Mouse (Mus musculus) thymus, adult 18-20 months (tissue): Measurements from ENCODE around the gene Prickle2.

Experiments
- DNase-seq, 2 experiments: peaks; one replicate each; pipeline ENCODE4 v3.0.0; 2022; ENCODE audit warnings: mixed read lengths in 2 of 2

The Prickle2 gene

GRCm38 (mm10) chr6:92509712-92510111 lies 196.2 kb downstream of the Prickle2 start:
- DNase-seq: no peak

DNA sequence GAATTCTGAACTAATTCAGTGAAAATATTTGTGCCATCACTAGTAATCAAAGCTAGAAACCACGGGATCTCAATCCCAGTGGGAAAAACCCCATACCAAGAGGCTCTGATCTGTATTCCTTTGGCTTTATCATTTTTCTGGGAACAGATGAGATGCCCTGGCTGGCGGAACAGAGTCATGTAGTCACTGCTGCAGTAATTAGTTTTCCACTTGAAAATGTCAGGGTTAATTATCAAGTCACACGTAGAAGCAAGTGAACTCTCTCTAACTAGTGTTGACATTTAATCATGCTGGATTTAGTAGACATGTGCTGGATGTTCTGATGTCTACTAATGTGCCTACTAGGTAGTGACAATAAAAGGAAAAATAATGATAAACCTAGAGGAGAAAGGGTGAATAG lies 199.7 kb downstream of the Prickle2 start:
- no peak for DNase-seq

GRCm38 (mm10) chr6:92499449-92499848 lies 206.5 kb downstream of the Prickle2 start:
- no peak for DNase-seq

DNA sequence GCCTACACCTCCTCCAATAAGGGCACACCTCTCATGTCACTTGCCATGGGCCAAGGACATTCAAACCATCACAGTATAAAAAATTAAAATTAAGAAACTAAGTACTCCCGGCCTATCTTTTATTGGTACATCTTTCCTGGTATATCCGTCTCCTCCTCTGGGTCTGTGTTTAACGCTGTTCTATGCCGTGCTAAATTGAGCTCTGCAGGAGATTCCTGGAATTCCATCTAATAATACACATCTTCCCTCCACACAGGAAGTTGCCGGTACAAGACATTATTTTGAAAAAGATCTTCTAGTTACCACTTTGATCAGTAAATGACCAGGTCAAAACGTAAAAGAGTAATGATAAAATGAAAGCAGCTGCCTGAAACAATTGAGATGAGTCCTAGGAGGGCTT lies 207.4 kb downstream of the Prickle2 start:
- DNase-seq: no peak

- DNase-seq: no peak
Observed at GRCm38 (mm10) chr6:92497279-92497678, 208.7 kb downstream of the Prickle2 start.

DNA sequence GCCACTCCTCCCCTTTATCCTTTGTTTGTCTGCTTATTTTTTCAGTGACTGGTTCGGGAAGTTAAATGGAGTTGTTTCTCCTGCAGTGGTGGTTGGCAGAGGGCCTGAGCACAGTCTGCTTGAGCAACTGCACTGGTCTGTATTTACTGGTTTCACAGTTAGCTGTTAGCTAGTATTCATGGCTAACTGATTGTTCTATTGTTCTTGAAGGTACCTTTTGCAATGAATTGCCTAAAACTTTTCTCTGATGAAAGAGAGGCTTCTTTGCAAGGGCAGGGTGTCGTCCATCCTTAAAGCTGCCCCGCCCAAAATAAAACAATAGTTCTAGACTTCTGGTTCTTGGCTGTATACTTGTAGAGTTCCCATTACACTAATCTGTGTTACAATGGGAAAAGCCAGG lies 210.5 kb downstream of the Prickle2 start:
- DNase-seq: no peak

DNA sequence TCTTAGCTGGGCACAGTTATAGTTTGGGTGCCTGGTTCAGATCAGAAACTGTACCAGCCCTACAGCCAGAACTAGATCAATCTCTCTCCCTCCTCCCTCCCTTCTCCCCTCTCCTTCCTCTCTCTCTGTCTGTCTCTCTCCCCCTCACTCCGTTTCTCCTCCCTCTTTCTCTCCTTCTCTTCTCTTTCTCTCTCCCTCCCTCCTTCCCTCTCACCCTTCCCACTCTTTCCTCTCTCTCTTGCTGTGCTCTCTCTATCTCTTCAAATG lies 224.3 kb downstream of the Prickle2 start:
- DNase-seq: no peak

- peak in 1 of 2 experiments; percentile 3 for DNase-seq
Observed at GRCm38 (mm10) chr6:92480941-92481689, 224.8 kb downstream of the Prickle2 start.

DNA sequence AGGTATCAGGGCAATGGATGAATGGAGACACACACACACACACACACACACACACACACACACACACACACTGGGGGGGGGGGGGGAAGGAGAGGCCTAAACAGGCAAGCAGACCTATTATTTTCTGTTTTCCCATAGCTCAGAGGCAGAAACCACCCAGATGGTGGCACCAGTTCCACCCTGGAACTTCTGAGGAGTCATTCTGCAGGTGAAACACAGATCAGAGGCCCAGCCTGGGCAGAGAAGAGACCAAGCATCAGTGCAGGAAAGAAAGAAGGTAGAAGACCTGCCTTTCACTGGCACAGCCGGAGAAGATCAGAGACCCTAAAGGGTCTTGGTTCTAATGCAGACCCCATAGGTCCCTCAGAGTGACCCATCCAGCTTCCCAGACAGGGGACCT lies 227.3 kb downstream of the Prickle2 start:
- no peak for DNase-seq

GRCm38 (mm10) chr6:92477621-92478020 lies 228.3 kb downstream of the Prickle2 start:
- DNase-seq: no peak

GRCm38 (mm10) chr6:92469456-92469855 lies 236.5 kb downstream of the Prickle2 start:
- DNase-seq: no peak

DNA sequence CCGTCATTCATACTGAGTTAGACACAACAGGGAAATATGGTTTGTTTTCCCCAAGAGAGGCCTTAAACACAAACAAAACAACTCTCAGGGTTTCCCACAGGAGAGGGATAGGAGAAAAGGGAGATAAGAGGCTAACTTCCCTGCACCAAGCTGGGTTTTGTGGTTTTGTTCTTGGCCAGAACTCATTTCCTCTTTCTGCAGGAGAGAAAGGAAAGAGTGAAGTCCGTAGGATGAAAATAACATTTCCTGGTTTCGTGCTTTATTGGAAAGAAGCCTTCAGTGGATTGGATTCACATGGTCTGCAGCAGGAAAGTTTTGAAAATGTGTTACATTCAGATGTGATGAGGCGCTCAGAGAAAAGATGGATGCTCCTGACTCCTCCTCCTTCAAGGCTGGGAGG lies 237.1 kb downstream of the Prickle2 start:
- DNase-seq: no peak

- DNase-seq: no peak
Observed at GRCm38 (mm10) chr6:92468383-92468791, 237.6 kb downstream of the Prickle2 start.

- DNase-seq: no peak
Observed at GRCm38 (mm10) chr6:92467343-92467742, 238.6 kb downstream of the Prickle2 start.

DNA sequence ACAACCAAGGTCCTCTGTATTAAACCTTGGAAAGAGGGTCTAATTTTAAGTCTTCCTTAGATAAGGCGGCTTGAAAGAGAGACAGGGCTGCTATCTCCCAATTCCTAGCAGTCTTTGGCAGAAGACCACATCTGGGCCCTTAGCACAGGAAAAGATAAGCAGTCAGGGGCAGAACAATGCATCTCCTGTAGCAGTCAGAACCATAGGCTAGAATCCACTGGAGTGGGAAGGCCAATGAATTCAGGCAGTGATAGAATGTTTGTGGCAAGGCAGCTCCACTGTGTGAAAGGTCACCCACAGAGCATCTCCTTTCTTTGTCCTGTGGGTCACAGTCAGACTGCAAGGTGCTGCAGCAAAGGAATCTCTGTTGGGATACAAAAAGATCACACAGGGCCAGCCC lies 240.3 kb downstream of the Prickle2 start:
- DNase-seq: no peak

DNA sequence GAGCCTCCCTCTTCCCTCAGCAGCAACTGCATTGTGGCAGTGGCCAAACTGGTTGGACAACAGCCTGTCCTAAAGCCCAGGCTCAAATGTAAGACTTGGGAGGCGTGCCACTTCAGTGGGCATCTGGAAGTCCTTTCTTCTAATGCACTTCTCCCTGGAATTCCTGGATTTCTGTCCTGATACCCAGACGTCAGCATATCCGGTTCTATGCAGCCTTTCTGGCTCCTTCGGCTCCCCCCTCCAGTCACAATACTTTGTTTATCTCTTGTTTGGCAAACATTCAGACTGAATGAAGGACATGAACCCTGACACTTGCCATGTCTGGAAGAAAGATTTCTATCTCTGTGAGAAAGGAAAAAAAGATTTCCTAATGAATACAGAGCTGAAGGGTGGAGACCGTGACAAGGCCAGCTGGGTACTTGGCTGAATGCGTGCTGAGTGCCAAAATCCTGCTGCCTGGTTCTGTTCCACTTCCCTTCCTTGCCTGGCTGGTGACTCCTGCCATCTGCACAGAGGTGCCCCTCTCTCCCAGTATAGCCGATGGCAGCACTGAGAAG lies 241.1 kb downstream of the Prickle2 start:
- no peak for DNase-seq

GRCm38 (mm10) chr6:92463768-92464167 lies 242.2 kb downstream of the Prickle2 start:
- no peak for DNase-seq

DNA sequence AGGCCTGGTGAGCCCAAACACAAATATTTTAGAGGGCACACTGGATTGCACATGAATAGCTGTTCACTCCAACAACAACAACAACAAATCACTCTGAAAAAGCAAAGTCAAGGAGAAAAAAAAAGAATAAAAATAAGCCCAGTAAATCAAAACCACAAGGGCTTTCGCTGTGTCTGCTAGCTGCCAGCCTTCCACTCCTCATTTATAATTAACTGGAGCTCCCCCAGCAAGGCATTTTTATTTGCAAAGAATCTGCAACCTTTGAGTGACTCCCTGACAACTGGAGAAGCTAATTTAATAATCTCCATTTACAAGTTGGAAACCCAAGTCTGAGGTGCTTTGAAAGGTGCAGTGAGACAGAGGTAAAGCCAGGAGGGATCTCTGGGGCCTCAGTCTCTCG lies 245.2 kb downstream of the Prickle2 start:
- DNase-seq: no peak

GRCm38 (mm10) chr6:92458026-92458425 lies 247.9 kb downstream of the Prickle2 start:
- DNase-seq: no peak

DNA sequence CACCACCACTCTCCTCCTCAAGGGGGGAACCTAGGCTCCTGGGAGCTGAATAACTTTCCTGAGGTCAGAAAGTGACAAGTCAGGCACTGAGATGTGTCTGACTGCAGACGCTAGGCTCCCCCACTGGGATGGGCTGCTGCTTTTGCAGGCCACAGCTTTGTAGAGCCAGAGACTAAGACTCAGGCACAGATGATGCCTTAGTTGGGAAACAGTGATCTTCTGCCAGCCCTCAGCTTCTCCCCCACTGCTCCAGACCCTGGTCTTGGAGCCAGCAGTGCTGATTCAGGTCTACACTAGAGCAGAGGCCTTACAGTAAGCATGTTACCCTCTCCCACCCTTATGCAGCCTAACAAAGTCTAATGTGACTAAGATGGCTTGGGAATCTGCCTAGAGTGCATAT lies 254.5 kb downstream of the Prickle2 start:
- no peak for DNase-seq

- no peak for DNase-seq
Observed at GRCm38 (mm10) chr6:92449956-92450355, 256.0 kb downstream of the Prickle2 start.

GRCm38 (mm10) chr6:92446662-92447061 lies 259.3 kb downstream of the Prickle2 start:
- no peak for DNase-seq

GRCm38 (mm10) chr6:92441205-92441604 lies 264.8 kb downstream of the Prickle2 start:
- DNase-seq: no peak

- no peak for DNase-seq
Observed at GRCm38 (mm10) chr6:92440251-92440650, 265.7 kb downstream of the Prickle2 start.

DNA sequence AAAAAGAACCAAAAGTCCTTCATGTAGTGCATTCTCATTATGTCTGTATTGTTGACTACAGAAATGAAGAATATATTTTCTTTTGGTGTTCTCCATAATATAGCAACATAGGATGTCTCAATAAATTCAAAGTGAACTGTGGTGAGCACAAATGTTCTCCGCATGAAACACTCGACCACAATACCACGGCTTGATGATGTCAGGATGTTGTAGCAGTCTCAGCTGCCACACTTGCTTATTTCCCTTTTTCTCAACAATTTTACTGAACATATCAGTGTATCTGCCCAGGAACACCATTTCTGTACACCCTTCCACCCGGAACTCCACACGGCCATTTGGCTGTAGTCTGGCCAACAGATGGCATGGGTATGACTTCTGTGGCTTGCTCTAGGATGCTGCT lies 273.8 kb downstream of the Prickle2 start:
- DNase-seq: no peak
